Mouse (Mus musculus): Measurements from ENCODE around the gene Lpgat1.

- TF ChIP-seq CTCF (IDR thresholded peaks at IDR 0.05) (no peak), EP300 (IDR thresholded peaks at IDR 0.05) (no peak)
Observed at GRCm38 (mm10) chr1:191717141-191717540, 493 bp upstream of the Lpgat1 start.

All from lung, postnatal 0 days (tissue).